ENCODE assay signal across 9 mouse cellular contexts in genomic region chr9:104235751-104236150, GRCm38 (mm10). TPM values are rescaled to one million over a fixed set of nuclear protein-coding genes. Genes with fewer than 3 reads are reported as not detected.
DNase-seq lines count a peak whose midpoint lies in the region; ATAC-seq and TF ChIP-seq lines count a peak whose summit lies in the region.
"Had no signal": no experiment of that assay in that cellular context is flagged by ENCODE, and none has a peak within 500 bp of the region (broad histone marks: within the 10 kb centered on the region; RNA-seq: fewer than 3 reads in every experiment).

No protein-coding gene starts in this region.

- H3K27me3 ChIP-seq in midbrain, postnatal 0 days (ENCODE audit: insufficient read depth, low read length), result no peaks in the 10 kb centered on the region
- no peaks in the 10 kb centered on the region for H3K27me3 ChIP-seq in midbrain, embryonic 10.5 days (ENCODE audit: low read depth, poor library complexity, severe bottlenecking)
- no peaks in the 10 kb centered on the region for H3K27me3 ChIP-seq in forebrain, embryonic 15.5 days
- H3K27me3 ChIP-seq: liver, embryonic 15.5 days had no signal

- peaks cover 29% of the 10 kb centered on the region for H3K36me3 ChIP-seq in midbrain, postnatal 0 days (ENCODE audit: insufficient read depth, low read length)
- peaks cover 82% of the 10 kb centered on the region for H3K36me3 ChIP-seq in midbrain, embryonic 10.5 days
- peaks cover 35% of the 10 kb centered on the region for H3K36me3 ChIP-seq in forebrain, embryonic 15.5 days

- DNase-seq in gastrocnemius, adult 18-20 months (ENCODE audit: low spot score), result peak; percentile 18
- DNase-seq in gastrocnemius, adult 8-10 months (ENCODE audit: low spot score in 2 of 2), result no peak
- peak; percentile 69 for DNase-seq in midbrain, postnatal 0 days (ENCODE audit: low spot score)
- DNase-seq in midbrain, embryonic 10.5 days (ENCODE audit: low spot score), result no peak
- peak; percentile 24 to 45 for DNase-seq in layer of hippocampus, postnatal 10 days (ENCODE audit: low spot score in 2 of 2)
- DNase-seq in yolk sac, embryonic 10.5 days (ENCODE audit: low spot score), result no peak

- no peak for ATAC-seq in midbrain, postnatal 0 days (ENCODE audit: low FRiP score)
- ATAC-seq in forebrain, embryonic 15.5 days (replicated peaks), result peak; percentile 74
- ATAC-seq in megakaryocyte progenitor cell, adult 5-6 weeks (replicated peaks; ENCODE audit: poor library complexity), result no peak

- no peak overlapping the region for H3K4me2 ChIP-seq in midbrain, postnatal 0 days (ENCODE audit: low read depth, low read length, poor library complexity, severe bottlenecking)
- H3K4me2 ChIP-seq in forebrain, embryonic 15.5 days (replicated peaks), result no peak overlapping the region
- H3K4me2 ChIP-seq: liver, embryonic 15.5 days had no signal

- TF ChIP-seq CTCF in midbrain, postnatal 0 days (IDR thresholded peaks at IDR 0.05), result no peak

- H3K4me3 ChIP-seq in midbrain, postnatal 0 days (ENCODE audit: low read depth, low read length), result no peak overlapping the region
- no peak overlapping the region for H3K4me3 ChIP-seq in midbrain, embryonic 10.5 days
- H3K4me3 ChIP-seq in forebrain, embryonic 15.5 days, result no peak overlapping the region
- H3K4me3 ChIP-seq: liver, embryonic 15.5 days had no signal

- no peaks in the 10 kb centered on the region for H3K9me3 ChIP-seq in midbrain, postnatal 0 days (ENCODE audit: low read length)
- no peaks in the 10 kb centered on the region for H3K9me3 ChIP-seq in midbrain, embryonic 10.5 days (replicated peaks)
- no peaks in the 10 kb centered on the region for H3K9me3 ChIP-seq in forebrain, embryonic 15.5 days
- H3K9me3 ChIP-seq: liver, embryonic 15.5 days had no signal

- H3K9ac ChIP-seq in midbrain, postnatal 0 days (replicated peaks; ENCODE audit: low read length, poor library complexity, severe bottlenecking), result no peak overlapping the region
- no peak overlapping the region for H3K9ac ChIP-seq in forebrain, embryonic 15.5 days (replicated peaks)
- H3K9ac ChIP-seq: liver, embryonic 15.5 days had no signal

- no peaks in the 10 kb centered on the region for H3K4me1 ChIP-seq in midbrain, postnatal 0 days (ENCODE audit: insufficient read depth, low read length)
- no peaks in the 10 kb centered on the region for H3K4me1 ChIP-seq in midbrain, embryonic 10.5 days
- peaks cover 17% of the 10 kb centered on the region for H3K4me1 ChIP-seq in forebrain, embryonic 15.5 days
- H3K4me1 ChIP-seq: liver, embryonic 15.5 days had no signal

- WGBS in midbrain, postnatal 0 days, result 57% methylated on average over 5 of the region's 5 CpGs
- WGBS in midbrain, embryonic 10.5 days, result 93% methylated on average over 5 of the region's 5 CpGs
- 18% methylated on average over 5 of the region's 5 CpGs for WGBS in forebrain, embryonic 15.5 days

- no peak overlapping the region for H3K27ac ChIP-seq in midbrain, postnatal 0 days (ENCODE audit: low read depth, low read length)
- H3K27ac ChIP-seq in midbrain, embryonic 10.5 days (replicated peaks), result no peak overlapping the region
- H3K27ac ChIP-seq in forebrain, embryonic 15.5 days (replicated peaks), result peak overlapping the region; percentile 53
- H3K27ac ChIP-seq: liver, embryonic 15.5 days had no signal

RNA-seq across cellular contexts. Expression of gene Dnajc13, which starts 27.0 kb away (rescaled TPM):
- total RNA-seq in gastrocnemius, adult 18-20 months (2021), result 10 to 100 TPM; 29.0 to 31.3 TPM
- 10 to 100 TPM; 25.5 to 31.4 (median 28.0) TPM for total RNA-seq in gastrocnemius, adult 8-10 months (2022)
- total RNA-seq in midbrain, postnatal 0 days (2014; rRNA removed), result 74.2 and 76.4 TPM in 2 replicates
- 11.2 and 16.7 TPM in 2 replicates for polyA plus RNA-seq in midbrain, postnatal 0 days (2015; fragmentation: Nextera tagmentation; extraction: Ambion mirVana)
- 15.9 and 18.7 TPM in 2 replicates for polyA plus RNA-seq in midbrain, embryonic 10.5 days (2016; fragmentation: Nextera tagmentation; extraction: Ambion mirVana)
- polyA plus RNA-seq in forebrain, embryonic 15.5 days (2015; fragmentation: Nextera tagmentation; extraction: Ambion mirVana), result 16.7 and 22.7 TPM in 2 replicates
- total RNA-seq in layer of hippocampus, postnatal 10 days (2021), result 10 to 100 TPM; 71.0 to 71.3 TPM
- total RNA-seq in megakaryocyte progenitor cell, adult 5-6 weeks (2015), result 91.6 and 107 TPM in 2 replicates
- total RNA-seq in megakaryocyte progenitor cell, adult 5-6 weeks (2017), result 52.1 and 55.5 TPM in 2 replicates

Comparison
In these comparisons a context has a peak if more than half of its experiments do, and no peak if none do; other contexts are left out.
1. DNase-seq: peak in gastrocnemius, adult 18-20 months (single experiment), midbrain, postnatal 0 days (single experiment) and layer of hippocampus, postnatal 10 days (2 of 2); none in gastrocnemius, adult 8-10 months (0 of 2), midbrain, embryonic 10.5 days (single experiment) and yolk sac, embryonic 10.5 days (single experiment).